Mouse (Mus musculus) G1E (cell line): ENCODE measurements around the gene Cib1. TPM values are rescaled to one million over a fixed set of nuclear protein-coding genes. Genes with fewer than 3 reads are reported as not detected.

Experiments
- ATAC-seq: 2 replicates; pipeline ENCODE4 v1.8.0; 2016; ENCODE audit warnings: mild to moderate bottlenecking; ENCODE audit not compliant: insufficient number of reproducible peaks, poor library complexity, low FRiP score, severe bottlenecking; ENCODE audit errors: extremely low read depth
- DNase-seq: peaks from one replicate; pipeline ENCODE4 v3.0.0; 2012; ENCODE audit warnings: low spot score
- H3K27me3 ChIP-seq: 2 replicates; pipeline ENCODE4 v1.6.1; 2012; ENCODE audit warnings: mild to moderate bottlenecking, low read length, inconsistent platforms; ENCODE audit not compliant: insufficient read depth
- H3K36me3 ChIP-seq: replicated peaks from 2 replicates; pipeline ENCODE3; 2012; ENCODE audit warnings: mild to moderate bottlenecking, inconsistent platforms
- H3K4me1 ChIP-seq: 2 replicates; pipeline ENCODE4 v1.6.1; 2012; ENCODE audit warnings: low read depth, low read length, inconsistent platforms, mixed read lengths; ENCODE audit not compliant: insufficient read depth
- H3K4me3 ChIP-seq: 2 replicates; pipeline ENCODE4 v1.5.1; 2012; ENCODE audit warnings: low read depth, mild to moderate bottlenecking, inconsistent platforms, low read length, moderate library complexity, mixed read lengths
- H3K9me3 ChIP-seq: replicated peaks from 2 replicates; pipeline ENCODE4 v1.6.1; 2012; ENCODE audit warnings: inconsistent platforms
- CTCF ChIP-seq: IDR thresholded peaks from 2 replicates; pipeline ENCODE4 v1.5.1; 2012; ENCODE audit warnings: low read depth, low read length, inconsistent platforms, mixed read lengths
- GATA1 ChIP-seq: IDR thresholded peaks from 2 replicates; pipeline ENCODE4 v1.6.1; 2012; ENCODE audit warnings: borderline replicate concordance, low read length, inconsistent platforms, mixed read lengths
- GATA2 ChIP-seq: IDR thresholded peaks from 2 replicates; pipeline ENCODE4 v1.6.1; 2012; ENCODE audit warnings: low read depth, low read length, inconsistent platforms, borderline replicate concordance
- POLR2AphosphoS5 ChIP-seq: IDR thresholded peaks from 2 replicates; pipeline ENCODE4 v1.6.1; 2012; ENCODE audit warnings: low read depth, low read length, inconsistent platforms; ENCODE audit not compliant: insufficient replicate concordance
- TAL1 ChIP-seq: conservative IDR thresholded peaks from 2 replicates; pipeline ENCODE4 v1.6.1; 2012; ENCODE audit warnings: low read depth, low read length, inconsistent platforms, mixed read lengths
- polyA plus RNA-seq: library from polyadenylated mRNA; stranded (reverse); fragments of >175 nt; gene quantifications from 2 replicates; pipeline ENCODE4 v1.2.3, GENCODE M21; 2012
- total RNA-seq, 2 experiments: library from RNA; stranded (forward) in 1 of 2; stranded (reverse) in 1 of 2; fragments of 200-1000 nt in 1 of 2; fragments of >200 nt in 1 of 2; fragmentation: Nextera tagmentation in 1 of 2; gene quantifications; 2 replicates each; pipeline ENCODE4 v1.2.3; 2014 to 2017

Cib1 gene
- total and polyA plus RNA-seq, 3 experiments: 44.2 to 82.9 (median 49.6) TPM

DNA sequence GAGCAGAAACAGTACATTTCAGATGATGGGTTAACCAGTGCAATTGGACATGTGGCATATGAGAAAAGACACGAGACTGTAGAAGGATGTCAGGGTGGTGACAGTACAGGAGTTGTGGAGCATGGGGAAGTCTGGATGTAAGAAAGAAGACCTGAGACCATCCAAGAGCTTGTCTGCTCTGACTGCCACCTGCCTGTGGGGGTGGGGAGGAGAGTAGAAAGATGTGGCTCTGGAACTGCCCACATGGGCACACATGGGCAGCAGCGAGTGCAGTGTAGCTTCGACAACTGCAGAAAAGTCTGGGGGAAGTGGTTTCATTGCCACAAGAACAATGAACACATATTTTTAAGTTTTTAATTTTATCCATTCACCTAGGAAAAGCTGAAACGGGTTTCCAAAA lies 35.2 kb downstream of the Cib1 start:
- TF ChIP-seq TAL1 (no peak), GATA2 (no peak), CTCF (no peak), GATA1 (no peak), POLR2AphosphoS5 (no peak)
- Histone ChIP-seq H3K27me3 (no peaks in the 10 kb centered on the region), H3K4me3 (peak overlapping the region; percentile 91; the same call in 1 of the 2 replicates), H3K36me3 (peaks cover 34% of the 10 kb centered on the region), H3K4me1 (peaks cover 83% of the 10 kb centered on the region), H3K9me3 (no peaks in the 10 kb centered on the region)
- DNase-seq (no peak), ATAC-seq (no peak)

GRCm38 (mm10) chr7:80195576-80196263 lies 36.9 kb downstream of the Cib1 start:
- Histone ChIP-seq H3K4me1 (peaks cover 83% of the 10 kb centered on the region), H3K27me3 (no peaks in the 10 kb centered on the region), H3K9me3 (no peaks in the 10 kb centered on the region), H3K4me3 (no peak overlapping the region), H3K36me3 (peaks cover 17% of the 10 kb centered on the region)
- DNase-seq (no peak), ATAC-seq (no peak)
- TF ChIP-seq GATA1 (no peak), GATA2 (no peak), POLR2AphosphoS5 (no peak), TAL1 (no peak), CTCF (no peak)

DNA sequence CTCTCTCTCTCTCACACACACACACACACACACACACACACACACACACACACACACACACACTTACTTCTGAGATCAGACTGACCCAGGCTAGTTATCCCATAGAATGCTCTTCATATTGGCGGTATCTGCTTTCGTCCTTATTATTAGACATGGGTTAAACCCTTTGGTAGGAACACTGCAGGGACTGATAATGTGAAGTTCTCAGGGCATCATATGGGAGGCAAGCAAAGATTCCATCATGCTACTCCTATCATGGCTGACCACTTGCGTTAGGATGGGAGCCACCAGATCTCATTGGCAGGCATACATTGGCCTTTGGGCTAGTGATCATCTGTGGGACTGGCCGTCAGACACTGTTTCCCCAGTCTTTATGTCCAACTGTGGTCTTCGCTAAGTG lies 37.5 kb downstream of the Cib1 start:
- ATAC-seq: no peak
- no peak for TF ChIP-seq GATA1
- TF ChIP-seq CTCF: no peak
- TF ChIP-seq TAL1: no peak
- no peak for TF ChIP-seq GATA2
- TF ChIP-seq POLR2AphosphoS5: no peak
- Histone ChIP-seq H3K4me3 (no peak overlapping the region), H3K36me3 (peaks cover 11% of the 10 kb centered on the region), H3K4me1 (peaks cover 83% of the 10 kb centered on the region), H3K27me3 (no peaks in the 10 kb centered on the region), H3K9me3 (no peaks in the 10 kb centered on the region)
- no peak for DNase-seq

GRCm38 (mm10) chr7:80193941-80194739 lies 38.5 kb downstream of the Cib1 start:
- no peak for TF ChIP-seq POLR2AphosphoS5

GRCm38 (mm10) chr7:80192226-80193061 lies 40.2 kb downstream of the Cib1 start:
- ATAC-seq: peak; percentile 76
- H3K4me1 ChIP-seq: peaks cover 83% of the 10 kb centered on the region
- no peaks in the 10 kb centered on the region for H3K27me3 ChIP-seq
- peak overlapping the region; percentile 69 for H3K4me3 ChIP-seq
- no peaks in the 10 kb centered on the region for H3K9me3 ChIP-seq
- peak; percentile 80 for DNase-seq
- TF ChIP-seq GATA1: no peak
- no peak for TF ChIP-seq CTCF
- TF ChIP-seq POLR2AphosphoS5: 0 out of 2 replicates have a peak, but pooled peaks have one; percentile 29
- peaks cover 5% of the 10 kb centered on the region for H3K36me3 ChIP-seq

More at GRCm38 (mm10) chr7:80193941-80194739, 38.5 kb downstream of the Cib1 start:
- Histone ChIP-seq H3K27me3 (no peaks in the 10 kb centered on the region), H3K4me1 (peaks cover 80% of the 10 kb centered on the region), H3K4me3 (no peak overlapping the region), H3K36me3 (peaks cover 5% of the 10 kb centered on the region), H3K9me3 (no peaks in the 10 kb centered on the region)
- DNase-seq (no peak), ATAC-seq (no peak)

DNA sequence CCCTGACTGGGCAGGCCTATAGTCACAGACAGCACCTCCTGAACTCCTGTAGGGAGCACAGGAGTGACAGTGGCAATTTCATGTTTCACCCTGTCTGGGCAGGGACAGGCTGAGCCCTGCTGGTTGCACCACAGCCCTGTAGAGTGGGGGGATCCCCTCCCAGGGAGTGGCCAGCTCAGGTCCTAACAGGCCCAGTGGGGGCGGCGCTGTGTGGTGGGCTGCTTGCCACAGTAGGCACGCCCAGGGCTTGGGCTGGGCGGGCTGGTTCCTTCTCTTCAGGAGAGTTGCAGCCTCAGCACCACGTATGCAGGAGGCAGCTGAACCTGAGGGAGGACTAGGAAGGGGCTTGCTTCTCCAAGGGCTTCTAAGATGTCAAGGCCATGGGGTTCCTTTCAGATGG lies 41.2 kb downstream of the Cib1 start:
- TF ChIP-seq CTCF: no peak
- no peak for TF ChIP-seq POLR2AphosphoS5
- TF ChIP-seq GATA1: no peak
- TF ChIP-seq TAL1: no peak
- TF ChIP-seq GATA2: no peak
- Histone ChIP-seq H3K27me3 (no peaks in the 10 kb centered on the region), H3K9me3 (no peaks in the 10 kb centered on the region), H3K4me3 (peak overlapping the region; percentile 64; the same call in 1 of the 2 replicates), H3K4me1 (peaks cover 88% of the 10 kb centered on the region), H3K36me3 (peaks cover 5% of the 10 kb centered on the region)
- DNase-seq (peak; percentile 84), ATAC-seq (peak; percentile 37; the same call in 1 of the 2 replicates)
